Mouse (Mus musculus) bone marrow macrophage, adult 2 months (primary cell): ENCODE measurements at regions not wholly inside any gene's neighbourhood (a gene's known extent, or its start where the extent isn't known, plus 50 kb on each side); places are given as distances from the start of the nearest gene placed in this dataset.

Source experiments
- CTCF ChIP-seq: IDR thresholded peaks from 2 replicates; pipeline ENCODE4 v1.5.1; 2012; ENCODE audit warnings: low read depth, mild to moderate bottlenecking, low read length, moderate library complexity
- POLR2A ChIP-seq: IDR thresholded peaks from 2 replicates; pipeline ENCODE4 v1.6.1; 2012; ENCODE audit warnings: mild to moderate bottlenecking, low read depth, low read length, borderline replicate concordance

DNA sequence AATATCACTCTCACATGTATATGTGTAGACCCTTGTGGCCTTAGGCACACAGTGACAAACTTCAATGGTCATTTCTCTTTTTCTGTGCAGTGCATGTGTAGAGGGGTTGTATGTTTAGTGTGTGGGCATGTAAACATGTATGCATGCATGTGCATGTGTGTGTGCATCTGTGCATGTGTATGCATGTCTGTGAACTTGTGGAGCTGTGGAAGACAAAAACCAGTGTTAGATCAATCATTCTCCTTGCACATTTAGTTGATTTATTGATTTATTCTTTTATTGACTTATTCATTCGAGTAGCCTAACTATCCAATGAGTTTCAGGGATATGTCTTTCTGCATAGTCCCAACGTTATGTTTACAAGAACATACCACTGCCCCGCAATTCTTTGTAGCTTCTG is 298.5 kb downstream of the Cmpk2 start:
- TF ChIP-seq CTCF (no peak), POLR2A (no peak)
